Mouse (Mus musculus) embryonic fibroblast, embryonic 13.5 days (primary cell): ENCODE data around the gene Foxp1.

Source experiments
- CTCF ChIP-seq: IDR thresholded peaks from 2 replicates; pipeline ENCODE4 v1.5.1; 2011; ENCODE audit warnings: mild to moderate bottlenecking, control low read depth, low read length, moderate library complexity, borderline replicate concordance; ENCODE audit not compliant: insufficient read depth
- POLR2A ChIP-seq: IDR thresholded peaks from 2 replicates; pipeline ENCODE4 v1.6.1; 2011; ENCODE audit warnings: low read depth, mild to moderate bottlenecking, control low read depth, low read length, moderate library complexity

DNA sequence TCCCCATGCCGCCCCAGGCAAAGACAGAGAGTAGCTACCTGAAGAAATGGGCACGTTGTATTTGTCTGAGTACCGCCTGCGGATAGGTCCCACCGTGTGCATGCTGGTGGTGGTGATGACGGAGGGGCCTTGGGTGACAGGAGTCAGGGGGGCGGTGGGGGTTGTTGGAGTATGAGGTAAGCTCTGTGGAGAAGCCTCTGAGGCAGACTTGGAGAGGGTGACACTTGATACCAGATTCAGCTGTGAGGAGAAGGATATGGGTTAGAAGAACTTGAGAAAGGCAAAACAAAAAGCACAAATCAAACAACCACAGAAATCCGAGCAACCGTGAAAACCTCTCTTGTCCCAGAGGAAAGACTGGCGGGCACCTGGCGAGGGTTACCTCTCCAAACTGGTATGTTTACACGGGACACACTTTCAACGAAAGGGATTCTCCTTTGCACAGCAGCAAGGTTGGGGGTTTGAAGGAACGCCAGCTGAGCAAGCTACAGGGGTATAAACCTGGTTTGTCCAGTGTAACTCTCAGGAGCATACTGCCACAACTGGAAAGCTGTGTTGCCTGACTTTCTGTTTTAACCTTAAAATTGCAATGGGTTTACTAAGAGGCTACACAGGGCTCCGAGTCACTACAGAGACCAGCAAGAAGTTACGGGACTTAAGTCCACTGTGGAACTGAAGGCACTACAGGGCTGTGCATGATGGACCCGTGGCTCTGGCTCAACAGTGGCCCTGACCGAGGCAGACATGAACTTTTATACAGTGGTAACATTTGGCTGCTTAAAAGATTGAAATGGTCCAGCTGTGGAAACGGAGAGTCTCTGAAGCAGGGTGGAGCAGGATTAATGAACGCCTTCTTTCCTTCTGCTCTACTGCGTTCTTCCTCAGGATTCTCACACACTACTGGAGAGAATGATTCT, 576.8 kb downstream of the Foxp1 start:
- TF ChIP-seq CTCF: no peak
- TF ChIP-seq POLR2A: no peak
